Mouse (Mus musculus): ENCODE results near the gene Fkbp4. TPM values are rescaled to one million over a fixed set of nuclear protein-coding genes. Genes with fewer than 3 reads are reported as not detected.

Gene Fkbp4
- total RNA-seq (2021), result 100 to 1,000 TPM; 297 to 351 TPM
- long read RNA-seq, experiment 1, transcript Fkbp4-201 (10 exons, 2,217 nt), result major isoform, 356 of 387 reads
- long read RNA-seq, experiment 1, partial matches to known transcripts, result 11 of 387 reads
- long read RNA-seq, experiment 1, other reads (novel, unspliced or antisense), result 20 of 387 reads
- long read RNA-seq, experiment 2, transcript Fkbp4-201 (10 exons, 2,217 nt), result major isoform, 1,208 of 1,276 reads
- long read RNA-seq, experiment 2, partial matches to known transcripts, result 46 of 1,276 reads
- long read RNA-seq, experiment 2, other reads (novel, unspliced or antisense), result 22 of 1,276 reads

GRCm38 (mm10) chr6:128438317-128438870 is at the start of gene Fkbp4:
Gene Fkbp4 (minus strand): TSS chr6:128438677.
- DNase-seq (ENCODE audit: low spot score in 2 of 2), result peak; percentile 96

DNA sequence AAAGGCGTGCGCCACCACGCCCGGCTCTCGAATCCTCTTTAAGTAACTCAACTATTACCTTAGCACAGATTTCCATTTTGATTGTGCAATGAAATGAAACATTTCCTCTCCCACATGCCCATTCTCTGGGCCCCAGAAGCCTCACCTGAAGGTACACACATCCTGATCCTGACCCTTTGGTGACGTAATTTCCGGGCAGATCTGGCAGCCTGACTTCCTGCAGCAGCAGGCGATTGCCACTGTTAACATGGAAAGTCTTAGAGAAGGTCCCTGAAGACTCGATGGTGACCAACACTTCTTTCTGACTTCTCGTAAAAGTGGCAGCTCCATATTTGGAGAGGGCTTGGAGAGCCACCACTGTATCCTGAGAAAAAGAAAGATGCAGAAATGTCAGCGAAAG is 49.3 kb upstream of the Fkbp4 start:
- DNase-seq (ENCODE audit: low spot score in 2 of 2), result no peak

DNA sequence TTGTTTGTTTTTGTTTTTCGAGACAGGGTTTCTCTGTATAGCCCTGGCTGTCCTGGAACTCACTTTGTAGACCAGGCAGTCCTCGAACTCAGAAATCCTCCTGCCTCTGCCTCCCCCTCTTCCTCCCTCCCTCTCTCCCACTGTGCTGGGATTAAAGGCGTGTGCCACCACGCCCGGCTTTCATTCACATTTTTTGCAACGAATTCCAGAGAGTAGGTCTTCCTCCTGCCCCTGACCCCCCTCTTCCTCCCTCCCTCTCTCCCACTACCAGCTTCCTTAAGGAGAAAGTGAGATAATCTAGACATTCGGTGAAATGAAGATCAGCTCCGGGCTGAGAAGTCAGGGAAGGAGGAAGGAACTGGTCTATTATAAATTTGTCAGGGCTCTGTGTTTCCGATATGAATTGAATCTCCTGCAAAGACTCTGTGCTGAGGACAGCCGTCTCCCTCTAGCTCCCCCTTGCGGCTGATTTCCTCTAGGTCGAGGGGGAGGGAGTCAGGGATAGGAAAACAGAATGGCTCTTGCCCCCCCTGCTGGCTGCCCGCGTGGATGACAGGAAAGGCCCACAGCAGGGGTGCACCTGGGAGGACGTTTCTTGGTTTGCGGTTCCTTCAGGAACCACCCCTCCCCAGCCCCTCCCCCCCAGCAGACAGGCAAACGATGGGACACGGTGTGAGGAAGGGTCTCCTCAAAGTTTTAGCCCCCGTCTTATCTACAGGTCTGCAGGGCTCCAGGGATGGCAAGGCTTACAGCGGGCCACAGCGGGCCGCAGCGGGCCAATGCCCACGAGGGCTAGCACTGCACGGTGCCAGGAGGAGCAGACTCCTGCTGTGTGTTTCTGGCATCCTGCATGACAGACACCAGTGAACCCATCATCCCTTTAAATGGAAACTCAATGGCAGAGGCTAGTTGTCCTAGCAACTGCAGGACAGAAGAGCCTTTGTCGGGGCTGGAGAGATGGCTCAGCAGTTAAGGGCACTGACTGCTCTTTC is 41.3 kb upstream of the Fkbp4 start:
- peak; percentile 99 for DNase-seq (ENCODE audit: low spot score in 2 of 2)

DNA sequence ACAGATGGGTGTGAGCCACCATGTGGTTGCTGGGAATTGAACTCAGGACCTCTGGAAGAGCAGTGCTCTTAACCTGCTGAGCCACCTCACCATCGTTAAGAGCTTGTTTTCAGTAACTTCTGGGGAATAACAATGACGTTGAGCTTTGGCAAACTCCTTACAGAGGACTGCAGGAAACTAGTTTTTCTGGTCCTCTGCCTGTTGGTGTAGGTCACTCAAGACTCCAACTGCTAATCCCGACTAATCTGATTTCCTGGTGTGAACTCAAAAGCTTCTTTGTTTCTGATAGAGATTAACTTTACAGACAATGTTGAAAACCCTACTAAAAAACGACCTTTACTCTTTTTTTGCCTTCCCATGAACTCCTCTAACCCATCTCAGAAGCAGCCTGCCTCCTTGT is 39.0 kb upstream of the Fkbp4 start:
- no peak for DNase-seq (ENCODE audit: low spot score in 2 of 2)

DNA sequence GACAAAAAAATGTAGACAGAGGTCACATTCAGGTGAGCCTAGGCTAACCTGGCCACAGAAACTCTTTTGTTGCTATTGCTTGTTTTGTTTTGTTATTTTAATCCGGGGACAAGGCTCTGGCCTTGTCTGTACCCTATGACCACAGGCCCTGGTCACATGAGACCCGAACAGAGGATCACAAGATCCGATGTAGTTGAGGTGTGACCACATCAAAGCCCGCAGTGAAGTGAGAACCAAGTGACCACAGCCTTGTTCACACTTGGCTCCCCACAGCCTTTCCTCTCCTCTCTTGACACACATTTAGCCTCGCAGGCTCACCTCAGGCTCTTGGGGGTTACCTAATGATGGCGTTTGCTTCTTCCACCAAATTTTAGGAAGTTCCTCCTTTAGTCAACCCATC is 35.6 kb upstream of the Fkbp4 start:
- no peak for DNase-seq (ENCODE audit: low spot score in 2 of 2)

- DNase-seq (ENCODE audit: low spot score in 2 of 2), result peak; percentile 46 to 48
These were observed 31.0 kb upstream of the Fkbp4 start for GRCm38 (mm10) chr6:128469451-128469850.

GRCm38 (mm10) chr6:128467298-128467697 is 28.8 kb upstream of the Fkbp4 start:
- DNase-seq (ENCODE audit: low spot score in 2 of 2), result peak; percentile 45 to 56

- no peak for DNase-seq (ENCODE audit: low spot score in 2 of 2)
These were observed 28.1 kb upstream of the Fkbp4 start for GRCm38 (mm10) chr6:128466563-128466962.

- DNase-seq (ENCODE audit: low spot score in 2 of 2), result no peak
These were observed 27.6 kb upstream of the Fkbp4 start for GRCm38 (mm10) chr6:128466043-128466442.

DNA sequence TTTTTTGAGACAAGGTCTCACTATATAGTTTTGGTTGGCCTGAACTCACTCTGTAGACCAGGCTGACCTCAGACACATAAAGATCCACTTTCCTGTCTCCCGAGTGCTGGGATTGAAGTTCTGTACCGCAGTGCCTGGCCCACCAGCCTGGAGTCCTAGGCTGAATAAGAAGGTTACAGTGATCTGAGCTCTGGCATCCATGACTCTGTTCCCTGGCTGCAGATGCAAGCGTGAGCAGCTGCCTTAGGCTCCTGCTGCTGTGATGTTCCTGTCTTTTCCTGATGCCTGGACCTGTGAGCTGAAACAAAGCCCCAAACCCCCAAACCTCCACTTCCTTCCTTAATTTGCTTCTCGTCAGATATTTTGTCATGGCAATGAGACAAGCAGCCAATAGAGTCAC is 26.5 kb upstream of the Fkbp4 start:
- DNase-seq (ENCODE audit: low spot score in 2 of 2), result no peak

- DNase-seq (ENCODE audit: low spot score in 2 of 2), result no peak
These were observed 23.1 kb upstream of the Fkbp4 start for GRCm38 (mm10) chr6:128461606-128462005.

- no peak for DNase-seq (ENCODE audit: low spot score in 2 of 2)
These were observed 22.4 kb upstream of the Fkbp4 start for GRCm38 (mm10) chr6:128460729-128461503.

DNA sequence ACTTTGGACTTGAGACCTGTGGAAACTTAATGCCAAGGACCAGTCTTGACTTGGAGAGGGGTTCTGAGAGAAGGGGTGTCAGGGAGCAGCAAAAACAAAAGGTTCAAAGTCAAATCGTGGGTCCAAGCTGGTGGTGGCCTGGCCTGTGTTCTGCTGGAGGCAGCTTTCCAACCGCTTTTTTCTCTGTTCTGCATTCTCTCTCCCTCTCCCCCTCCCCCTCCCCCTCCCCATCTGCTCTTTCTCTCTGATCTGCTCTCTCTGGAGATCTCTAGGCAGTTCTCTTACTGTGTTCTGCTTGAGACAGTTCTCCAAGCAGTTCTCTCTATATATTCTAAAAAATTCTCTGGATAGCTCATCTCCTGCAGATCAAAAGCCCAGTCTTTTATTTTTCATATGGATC is 21.8 kb upstream of the Fkbp4 start:
- DNase-seq (ENCODE audit: low spot score in 2 of 2), result no peak

- DNase-seq (ENCODE audit: low spot score in 2 of 2), result no peak
These were observed 18.7 kb upstream of the Fkbp4 start for GRCm38 (mm10) chr6:128457186-128457585.

GRCm38 (mm10) chr6:128455835-128456605 is 17.5 kb upstream of the Fkbp4 start:
- DNase-seq (ENCODE audit: low spot score in 2 of 2), result peak in 1 of 2 experiments; percentile 29

DNA sequence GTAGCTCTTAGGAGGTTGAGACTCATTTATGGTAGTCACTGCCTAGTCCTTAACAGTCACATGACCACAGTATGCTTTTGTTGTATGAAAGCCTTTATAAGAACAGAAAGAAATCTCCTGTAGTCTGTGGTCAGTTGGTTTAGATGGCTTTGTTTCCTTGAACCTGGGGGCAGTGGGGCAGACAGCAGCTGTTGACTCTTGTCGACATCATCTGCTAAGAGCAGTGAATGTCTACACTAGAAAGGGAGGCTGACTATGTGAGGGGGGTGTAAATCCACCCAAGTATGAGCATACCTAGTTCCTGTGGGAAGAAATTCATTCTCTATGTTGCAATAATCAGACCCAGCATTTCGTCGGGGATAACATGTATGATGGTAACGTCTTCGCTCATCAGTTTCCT is 8.6 kb upstream of the Fkbp4 start:
- no peak for DNase-seq (ENCODE audit: low spot score in 2 of 2)

DNA sequence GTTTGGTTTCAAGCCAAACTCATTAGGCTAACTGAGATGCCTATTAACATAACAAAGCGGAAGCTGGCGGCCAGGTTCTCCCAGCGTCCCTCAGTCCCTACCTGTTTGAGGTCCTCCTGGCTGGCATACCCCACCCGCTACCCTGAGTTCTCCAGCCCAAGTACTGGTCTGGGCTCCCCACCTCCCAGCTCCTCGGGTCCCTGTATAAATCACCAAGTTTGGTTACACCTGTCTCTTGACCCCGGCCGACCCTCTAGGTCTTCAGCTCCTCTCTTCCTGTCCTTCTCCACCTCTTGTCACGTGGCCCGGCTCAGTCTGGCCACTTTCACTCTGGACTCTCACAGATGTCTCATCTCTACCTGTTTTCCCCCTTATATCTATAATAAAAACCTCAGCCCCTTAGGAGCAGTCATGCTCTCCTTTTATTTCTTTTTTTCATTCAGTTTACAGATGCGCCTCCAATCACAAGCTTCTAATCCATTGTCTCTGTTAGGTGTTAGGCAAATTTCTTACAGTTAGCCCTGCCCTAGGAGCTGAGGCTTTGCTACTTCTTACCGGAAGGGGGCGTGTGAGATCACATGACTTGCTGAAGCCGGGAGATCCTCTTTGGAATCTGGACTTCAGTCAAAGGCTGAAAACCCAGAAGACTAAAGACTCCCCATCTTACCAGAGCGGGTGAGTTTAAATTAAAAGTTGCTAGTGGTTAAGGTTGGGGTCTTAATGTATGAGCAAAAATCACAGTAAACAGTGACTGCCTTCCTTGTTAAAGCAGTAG is 7.5 kb upstream of the Fkbp4 start:
- DNase-seq (ENCODE audit: low spot score in 2 of 2), result peak in 1 of 2 experiments; percentile 54

DNA sequence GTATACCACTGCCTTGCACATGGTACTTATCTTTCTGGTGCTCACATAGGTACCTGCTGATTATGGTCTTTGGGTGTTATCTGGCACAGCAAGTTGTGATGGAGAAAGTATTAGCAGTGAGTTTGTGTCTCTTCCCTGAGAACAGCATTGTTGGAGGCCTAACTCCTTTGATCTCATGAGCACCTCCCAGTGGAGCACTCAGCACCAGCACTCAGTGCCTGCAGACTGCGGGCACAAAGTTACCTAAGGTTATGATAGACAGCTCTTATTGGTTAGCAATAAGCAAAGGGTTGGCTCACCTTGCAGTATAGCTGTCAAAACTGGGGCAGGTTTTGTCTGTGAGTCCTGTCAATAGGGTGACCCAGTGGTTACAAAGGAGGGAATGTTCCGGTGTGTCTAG is 1.8 kb upstream of the Fkbp4 start:
- no peak for DNase-seq (ENCODE audit: low spot score in 2 of 2)

DNA sequence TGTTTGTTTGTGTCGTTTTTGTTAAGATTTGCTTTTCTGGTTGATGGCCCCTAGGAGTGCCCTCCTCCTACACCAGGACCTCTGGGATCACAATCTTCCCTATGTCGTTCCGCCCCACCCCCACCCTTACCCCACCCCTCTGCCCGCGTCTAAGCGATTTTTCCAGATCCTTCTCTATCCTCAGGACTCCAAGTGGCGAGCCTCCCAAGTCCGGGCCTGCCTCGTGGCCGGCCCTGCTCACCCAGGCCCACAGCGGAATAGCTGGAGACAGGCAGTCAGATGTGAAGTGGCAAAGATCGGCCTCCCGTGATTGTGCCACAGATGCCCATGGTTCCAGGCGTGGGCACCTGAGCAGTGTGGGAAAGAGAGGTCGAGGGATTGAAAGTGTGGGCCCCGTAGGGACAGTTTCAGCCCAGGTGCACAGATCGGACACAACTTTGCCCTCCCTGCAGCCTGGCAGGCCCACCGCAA is 429 bp upstream of the Fkbp4 start:
- peak; percentile 38 to 45 for DNase-seq (ENCODE audit: low spot score in 2 of 2)
